Mouse (Mus musculus): ENCODE measurements around the gene Arnt2. TPM values are rescaled to one million over a fixed set of nuclear protein-coding genes. Genes with fewer than 3 reads are reported as not detected.

Arnt2 gene
- polyA plus RNA-seq, 1 experiment from 2014 or later = 2.3 TPM

- Histone ChIP-seq H3K27ac (replicated peaks in 1 of 2; ENCODE audit: control insufficient read depth in 1 of 2, insufficient read depth in 1 of 2, low read depth in 2 of 2, low read length in 2 of 2) (no peak overlapping the region), H3K36me3 (ENCODE audit: control insufficient read depth, insufficient read depth, low read length) (no peaks in the 10 kb centered on the region), H3K4me2 (ENCODE audit: low read length) (no peak overlapping the region), H3K4me3 (ENCODE audit: control insufficient read depth in 1 of 2, insufficient read depth in 1 of 2, low read depth in 1 of 2, low read length in 2 of 2) (no peak overlapping the region), H3K9me3 (ENCODE audit: control insufficient read depth, low read length) (no peaks in the 10 kb centered on the region), H3K4me1 (ENCODE audit: control insufficient read depth in 2 of 2, insufficient read depth in 2 of 2, low read length in 2 of 2) (peaks cover 3 to 5% of the 10 kb centered on the region in 2 experiments; a peak in 1 of 4 replicates), H3K27me3 (ENCODE audit: control insufficient read depth, insufficient read depth, low read length) (no peaks in the 10 kb centered on the region), H3K9ac (ENCODE audit: low read length) (no peak overlapping the region)
- whole genome bisulfite sequencing = 79% methylated on average over 5 of the region's 5 CpGs
- ATAC-seq (ENCODE audit: insufficient number of reproducible peaks, insufficient read depth, low FRiP score, low read depth) = no peak
Measured at GRCm38 (mm10) chr7:84246878-84247277, 163.1 kb downstream of the Arnt2 start.

- Histone ChIP-seq H3K4me2 (ENCODE audit: low read length) (no peak overlapping the region), H3K27ac (replicated peaks in 1 of 2; ENCODE audit: control insufficient read depth in 1 of 2, insufficient read depth in 1 of 2, low read depth in 2 of 2, low read length in 2 of 2) (no peak overlapping the region), H3K4me1 (ENCODE audit: control insufficient read depth in 2 of 2, insufficient read depth in 2 of 2, low read length in 2 of 2) (peaks cover 3 to 5% of the 10 kb centered on the region in 2 experiments; a peak in 1 of 4 replicates), H3K27me3 (ENCODE audit: control insufficient read depth, insufficient read depth, low read length) (no peaks in the 10 kb centered on the region), H3K9ac (ENCODE audit: low read length) (no peak overlapping the region), H3K36me3 (ENCODE audit: control insufficient read depth, insufficient read depth, low read length) (no peaks in the 10 kb centered on the region), H3K9me3 (ENCODE audit: control insufficient read depth, low read length) (no peaks in the 10 kb centered on the region), H3K4me3 (ENCODE audit: control insufficient read depth in 1 of 2, insufficient read depth in 1 of 2, low read depth in 1 of 2, low read length in 2 of 2) (no peak overlapping the region)
- WGBS = 81% methylated on average over 2 of the region's 2 CpGs
- no peak for ATAC-seq (ENCODE audit: insufficient number of reproducible peaks, insufficient read depth, low FRiP score, low read depth)
Measured at GRCm38 (mm10) chr7:84246093-84246492, 163.9 kb downstream of the Arnt2 start.

GRCm38 (mm10) chr7:84240406-84240805 is 169.6 kb downstream of the Arnt2 start:
- Histone ChIP-seq H3K27me3 (ENCODE audit: control insufficient read depth, insufficient read depth, low read length) (no peaks in the 10 kb centered on the region), H3K9ac (ENCODE audit: low read length) (no peak overlapping the region), H3K4me3 (ENCODE audit: control insufficient read depth in 1 of 2, insufficient read depth in 1 of 2, low read depth in 1 of 2, low read length in 2 of 2) (no peak overlapping the region), H3K36me3 (ENCODE audit: control insufficient read depth, insufficient read depth, low read length) (no peaks in the 10 kb centered on the region), H3K27ac (replicated peaks in 1 of 2; ENCODE audit: control insufficient read depth in 1 of 2, insufficient read depth in 1 of 2, low read depth in 2 of 2, low read length in 2 of 2) (no peak overlapping the region), H3K4me2 (ENCODE audit: low read length) (no peak overlapping the region), H3K4me1 (ENCODE audit: control insufficient read depth in 2 of 2, insufficient read depth in 2 of 2, low read length in 2 of 2) (no peaks in the 10 kb centered on the region), H3K9me3 (ENCODE audit: control insufficient read depth, low read length) (no peaks in the 10 kb centered on the region)
- WGBS = 50% methylated on average over 3 of the region's 3 CpGs
- ATAC-seq (ENCODE audit: insufficient number of reproducible peaks, insufficient read depth, low FRiP score, low read depth) = no peak

- H3K36me3 ChIP-seq (ENCODE audit: control insufficient read depth, insufficient read depth, low read length) = no peaks in the 10 kb centered on the region
- no peaks in the 10 kb centered on the region for H3K27me3 ChIP-seq (ENCODE audit: control insufficient read depth, insufficient read depth, low read length)
- no peak overlapping the region for H3K9ac ChIP-seq (ENCODE audit: low read length)
- no peak overlapping the region for H3K27ac ChIP-seq (replicated peaks in 1 of 2; ENCODE audit: control insufficient read depth in 1 of 2, insufficient read depth in 1 of 2, low read depth in 2 of 2, low read length in 2 of 2)
- no peak overlapping the region for H3K4me2 ChIP-seq (ENCODE audit: low read length)
- no peak overlapping the region for H3K4me3 ChIP-seq (ENCODE audit: control insufficient read depth in 1 of 2, insufficient read depth in 1 of 2, low read depth in 1 of 2, low read length in 2 of 2)
- ATAC-seq (ENCODE audit: insufficient number of reproducible peaks, insufficient read depth, low FRiP score, low read depth) = no peak
- no peaks in the 10 kb centered on the region for H3K4me1 ChIP-seq (ENCODE audit: control insufficient read depth in 2 of 2, insufficient read depth in 2 of 2, low read length in 2 of 2)
- 69% methylated on average over 4 of the region's 4 CpGs for WGBS
- H3K9me3 ChIP-seq (ENCODE audit: control insufficient read depth, low read length) = no peaks in the 10 kb centered on the region
Measured at GRCm38 (mm10) chr7:84237655-84238054, 172.3 kb downstream of the Arnt2 start.

- WGBS = 73% methylated on average over 4 of the region's 4 CpGs
- Histone ChIP-seq H3K9ac (ENCODE audit: low read length) (no peak overlapping the region), H3K4me3 (ENCODE audit: control insufficient read depth in 1 of 2, insufficient read depth in 1 of 2, low read depth in 1 of 2, low read length in 2 of 2) (no peak overlapping the region), H3K36me3 (ENCODE audit: control insufficient read depth, insufficient read depth, low read length) (no peaks in the 10 kb centered on the region), H3K27me3 (ENCODE audit: control insufficient read depth, insufficient read depth, low read length) (no peaks in the 10 kb centered on the region), H3K4me2 (ENCODE audit: low read length) (no peak overlapping the region), H3K4me1 (ENCODE audit: control insufficient read depth in 2 of 2, insufficient read depth in 2 of 2, low read length in 2 of 2) (no peaks in the 10 kb centered on the region), H3K9me3 (ENCODE audit: control insufficient read depth, low read length) (no peaks in the 10 kb centered on the region), H3K27ac (replicated peaks in 1 of 2; ENCODE audit: control insufficient read depth in 1 of 2, insufficient read depth in 1 of 2, low read depth in 2 of 2, low read length in 2 of 2) (no peak overlapping the region)
- ATAC-seq (ENCODE audit: insufficient number of reproducible peaks, insufficient read depth, low FRiP score, low read depth) = no peak
Measured at GRCm38 (mm10) chr7:84231396-84231795, 178.6 kb downstream of the Arnt2 start.

GRCm38 (mm10) chr7:84227652-84228051 is 182.3 kb downstream of the Arnt2 start:
- no peaks in the 10 kb centered on the region for H3K36me3 ChIP-seq (ENCODE audit: control insufficient read depth, insufficient read depth, low read length)
- no peak overlapping the region for H3K27ac ChIP-seq (replicated peaks in 1 of 2; ENCODE audit: control insufficient read depth in 1 of 2, insufficient read depth in 1 of 2, low read depth in 2 of 2, low read length in 2 of 2)
- 87% methylated on average over 1 of the region's 1 CpGs for WGBS
- no peak overlapping the region for H3K4me3 ChIP-seq (ENCODE audit: control insufficient read depth in 1 of 2, insufficient read depth in 1 of 2, low read depth in 1 of 2, low read length in 2 of 2)
- H3K9me3 ChIP-seq (ENCODE audit: control insufficient read depth, low read length) = no peaks in the 10 kb centered on the region
- no peak overlapping the region for H3K4me2 ChIP-seq (ENCODE audit: low read length)
- H3K27me3 ChIP-seq (ENCODE audit: control insufficient read depth, insufficient read depth, low read length) = no peaks in the 10 kb centered on the region
- no peak for ATAC-seq (ENCODE audit: insufficient number of reproducible peaks, insufficient read depth, low FRiP score, low read depth)
- no peaks in the 10 kb centered on the region for H3K4me1 ChIP-seq (ENCODE audit: control insufficient read depth in 2 of 2, insufficient read depth in 2 of 2, low read length in 2 of 2)
- no peak overlapping the region for H3K9ac ChIP-seq (ENCODE audit: low read length)

GRCm38 (mm10) chr7:84226909-84227308 is 183.1 kb downstream of the Arnt2 start:
- Histone ChIP-seq H3K27ac (replicated peaks in 1 of 2; ENCODE audit: control insufficient read depth in 1 of 2, insufficient read depth in 1 of 2, low read depth in 2 of 2, low read length in 2 of 2) (no peak overlapping the region), H3K4me1 (ENCODE audit: control insufficient read depth in 2 of 2, insufficient read depth in 2 of 2, low read length in 2 of 2) (no peaks in the 10 kb centered on the region), H3K4me2 (ENCODE audit: low read length) (no peak overlapping the region), H3K4me3 (ENCODE audit: control insufficient read depth in 1 of 2, insufficient read depth in 1 of 2, low read depth in 1 of 2, low read length in 2 of 2) (no peak overlapping the region), H3K9ac (ENCODE audit: low read length) (no peak overlapping the region), H3K9me3 (ENCODE audit: control insufficient read depth, low read length) (no peaks in the 10 kb centered on the region), H3K27me3 (ENCODE audit: control insufficient read depth, insufficient read depth, low read length) (no peaks in the 10 kb centered on the region), H3K36me3 (ENCODE audit: control insufficient read depth, insufficient read depth, low read length) (no peaks in the 10 kb centered on the region)
- 75% methylated on average over 3 of the region's 3 CpGs for WGBS
- no peak for ATAC-seq (ENCODE audit: insufficient number of reproducible peaks, insufficient read depth, low FRiP score, low read depth)

- Histone ChIP-seq H3K9me3 (ENCODE audit: control insufficient read depth, low read length) (no peaks in the 10 kb centered on the region), H3K4me1 (ENCODE audit: control insufficient read depth in 2 of 2, insufficient read depth in 2 of 2, low read length in 2 of 2) (peaks cover 12 to 20% of the 10 kb centered on the region in 2 experiments), H3K27me3 (ENCODE audit: control insufficient read depth, insufficient read depth, low read length) (no peaks in the 10 kb centered on the region), H3K36me3 (ENCODE audit: control insufficient read depth, insufficient read depth, low read length) (no peaks in the 10 kb centered on the region), H3K4me3 (ENCODE audit: control insufficient read depth in 1 of 2, insufficient read depth in 1 of 2, low read depth in 1 of 2, low read length in 2 of 2) (no peak overlapping the region), H3K27ac (replicated peaks in 1 of 2; ENCODE audit: control insufficient read depth in 1 of 2, insufficient read depth in 1 of 2, low read depth in 2 of 2, low read length in 2 of 2) (no peak overlapping the region; a peak in 1 of 4 replicates), H3K4me2 (ENCODE audit: low read length) (no peak overlapping the region), H3K9ac (ENCODE audit: low read length) (no peak overlapping the region)
- WGBS = 23% methylated on average over 1 of the region's 1 CpGs
- no peak for ATAC-seq (ENCODE audit: insufficient number of reproducible peaks, insufficient read depth, low FRiP score, low read depth)
Measured at GRCm38 (mm10) chr7:84212112-84212511, 197.9 kb downstream of the Arnt2 start.
